Mouse (Mus musculus) ES-Bruce4 (cell line): ENCODE data around the gene Cntn4.

Experiments
- CTCF ChIP-seq: IDR thresholded peaks from one replicate; pipeline ENCODE4 v1.8.1; 2011; ENCODE audit warnings: low read depth, low read length
- EP300 ChIP-seq: IDR thresholded peaks from 2 replicates; pipeline ENCODE4 v1.6.1; 2011; ENCODE audit warnings: low read depth, low read length; ENCODE audit not compliant: insufficient read depth
- POLR2A ChIP-seq: IDR thresholded peaks from one replicate; pipeline ENCODE4 v1.8.1; 2011; ENCODE audit warnings: low read length; ENCODE audit not compliant: insufficient read depth

GRCm38 (mm10) chr6:106732563-106732962, 1055.1 kb downstream of the Cntn4 start:
- TF ChIP-seq POLR2A (no peak), CTCF (no peak), EP300 (no peak)
